Mouse (Mus musculus) gastrocnemius, adult 2 months (tissue): ENCODE results near the gene Gm20498. TPM values are rescaled to one million over a fixed set of nuclear protein-coding genes. Genes with fewer than 3 reads are reported as not detected.
"Not testable (repeated sequence)": the region's sequence is repeated elsewhere in the genome, so short reads cannot be mapped to it uniquely, and the experiment has no call there.

Experiments used
- DNase-seq: peaks from one replicate; pipeline ENCODE4 v3.0.0; 2022
- H3K27ac ChIP-seq: fragments of 200-600 bp; 2 replicates; pipeline ENCODE4 v1.8.1; 2022; ENCODE audit warnings: mild to moderate bottlenecking
- H3K4me3 ChIP-seq: fragments of 200-600 bp; 2 replicates; pipeline ENCODE4 v1.8.1; 2022; ENCODE audit warnings: mild to moderate bottlenecking, moderate library complexity
- CTCF ChIP-seq: fragments of 200-600 bp; IDR thresholded peaks from 2 replicates; pipeline ENCODE4 v1.8.1; 2022; ENCODE audit warnings: antibody characterized with exemption, mild to moderate bottlenecking, moderate library complexity
- intact Hi-C: fragments of 180-260 bp; cut with DNase I; formaldehyde crosslinking; loops from one replicate; pipeline ENCODE4 v1.15.1; 2025
- long read RNA-seq, 2 experiments: library from polyadenylated mRNA; stranded (forward); transcript quantifications; one replicate each; pipeline ENCODE4 v2.0.0; 2021
- total RNA-seq, 2 experiments: library from RNA; stranded (reverse); gene quantifications; 2 replicates each; pipeline ENCODE4 v1.2.3; 2021

Gm20498 gene
- 10 to 100 TPM; 38.2 to 45.9 TPM for total RNA-seq
- long read RNA-seq, experiment 1, partial matches to known transcripts = 0 of 19 reads
- long read RNA-seq, experiment 1, other reads (novel, unspliced or antisense) = 19 of 19 reads
- long read RNA-seq, experiment 2, partial matches to known transcripts = 0 of 26 reads
- long read RNA-seq, experiment 2, other reads (novel, unspliced or antisense) = 23 of 26 reads

- TF ChIP-seq CTCF = no peak
- peak within 1 kb of the TSS; percentile 88 for H3K27ac ChIP-seq
- intact Hi-C loops = no loop called here
These were observed at the start of gene Gm20498, which contains the start of gene Synj2bp for GRCm38 (mm10) chr12:81532316-81533028. Gene Gm20498 (minus strand): TSS chr12:81532905. Gene Synj2bp (minus strand): TSS chr12:81532911.

GRCm38 (mm10) chr12:81568374-81568773, 35.7 kb upstream of the Gm20498 start, which contains the start of gene Adam21:
Gene Adam21 (minus strand): TSS chr12:81568474.
- Histone ChIP-seq H3K27ac (no peak within 1 kb of the TSS), H3K4me3 (no peak within 1 kb of the TSS)
- intact Hi-C loops = no loop called here
- no peak for DNase-seq
- no peak for TF ChIP-seq CTCF

More at GRCm38 (mm10) chr12:81532316-81533028, at the start of gene Gm20498, which contains the start of gene Synj2bp:
- peak within 1 kb of the TSS; percentile 90 for H3K4me3 ChIP-seq
- DNase-seq = peak; percentile 85

- intact Hi-C loops = no loop called here
- no peak overlapping the region for H3K27ac ChIP-seq
- no peak for DNase-seq
- TF ChIP-seq CTCF = no peak
- no peak overlapping the region for H3K4me3 ChIP-seq
These were observed 35.2 kb upstream of the Gm20498 start for GRCm38 (mm10) chr12:81567931-81568330.

GRCm38 (mm10) chr12:81564173-81564572, 31.5 kb upstream of the Gm20498 start:
- H3K27ac ChIP-seq = no peak overlapping the region
- intact Hi-C loops = no loop called here
- H3K4me3 ChIP-seq = no peak overlapping the region
- no peak for DNase-seq
- TF ChIP-seq CTCF = no peak

- no peak for DNase-seq
- intact Hi-C loops = no loop called here
- H3K4me3 ChIP-seq = no peak overlapping the region
- H3K27ac ChIP-seq = no peak overlapping the region
- TF ChIP-seq CTCF = no peak
These were observed 16.6 kb upstream of the Gm20498 start for GRCm38 (mm10) chr12:81549286-81549685.

- TF ChIP-seq CTCF = no peak
- no peak for DNase-seq
- Histone ChIP-seq H3K4me3 (no peak overlapping the region), H3K27ac (no peak overlapping the region)
- intact Hi-C loops = no loop called here
These were observed 14.5 kb upstream of the Gm20498 start for GRCm38 (mm10) chr12:81547163-81547562.

GRCm38 (mm10) chr12:81533029-81533419, 319 bp upstream of the Gm20498 start:
- no peak for DNase-seq
- Histone ChIP-seq H3K4me3 (peak overlapping the region; percentile 90), H3K27ac (peak overlapping the region; percentile 88)
- no peak for TF ChIP-seq CTCF
- intact Hi-C loops = no loop called here

GRCm38 (mm10) chr12:81530587-81530986, 2.1 kb downstream of the Gm20498 start:
- H3K27ac ChIP-seq, H3K4me3 ChIP-seq, intact Hi-C loops: not testable (repeated sequence)

GRCm38 (mm10) chr12:81496906-81497305, 35.8 kb downstream of the Gm20498 start:
- intact Hi-C loops, H3K27ac ChIP-seq, H3K4me3 ChIP-seq, DNase-seq: not testable (repeated sequence)

More at GRCm38 (mm10) chr12:81530587-81530986, 2.1 kb downstream of the Gm20498 start:
- DNase-seq = not testable (repeated sequence)

- intact Hi-C loops = no loop called here
- no peak for DNase-seq
- Histone ChIP-seq H3K4me3 (no peak overlapping the region), H3K27ac (no peak overlapping the region)
- no peak for TF ChIP-seq CTCF
These were observed 42.2 kb downstream of the Gm20498 start for GRCm38 (mm10) chr12:81490491-81490890.

- intact Hi-C loops = loop anchor here (2.0 kb wide), 1 partner anchor 109 kb away; the partner anchor contains the start of gene Med6
These were observed 47.4 kb downstream of the Gm20498 start for GRCm38 (mm10) chr12:81485311-81485710.

GRCm38 (mm10) chr12:81484727-81485191, 47.9 kb downstream of the Gm20498 start, which contains the start of gene Cox16:
Gene Cox16 (minus strand): TSS chr12:81485127.
- H3K27ac ChIP-seq = peak within 1 kb of the TSS; percentile 99
- peak; percentile 92 for DNase-seq
- no peak for TF ChIP-seq CTCF
- intact Hi-C loops = loop anchor here (2.0 kb wide), 1 partner anchor 110 kb away; the partner anchor contains the start of gene Med6
- peak within 1 kb of the TSS; percentile 85 for H3K4me3 ChIP-seq

More at GRCm38 (mm10) chr12:81485311-81485710, 47.4 kb downstream of the Gm20498 start:
- no peak for TF ChIP-seq CTCF
- DNase-seq = no peak
- Histone ChIP-seq H3K4me3 (peak overlapping the region; percentile 85), H3K27ac (peak overlapping the region; percentile 99)

GRCm38 (mm10) chr12:81484212-81484611, 48.5 kb downstream of the Gm20498 start:
- TF ChIP-seq CTCF = no peak
- no peak for DNase-seq
- H3K4me3 ChIP-seq = peak overlapping the region; percentile 85
- peak overlapping the region; percentile 99 for H3K27ac ChIP-seq
- intact Hi-C loops = loop anchor here (2.0 kb wide), 1 partner anchor 111 kb away; the partner anchor contains the start of gene Med6
